In genomic region chr17:33952015-33952414, GRCm38 (mm10) we compare ENCODE assay signal across 7 mouse cellular contexts. TPM values are rescaled to one million over a fixed set of nuclear protein-coding genes. Genes with fewer than 3 reads are reported as not detected.
DNase-seq lines count a peak whose midpoint lies in the region; ATAC-seq and TF ChIP-seq lines count a peak whose summit lies in the region.
"Not testable (repeated sequence)": the region's sequence is repeated elsewhere in the genome, so short reads cannot be mapped to it uniquely, and the experiment has no call there.

No protein-coding gene starts in this region.

- H3K4me2 ChIP-seq in forebrain, embryonic 12.5 days: peak overlapping the region; percentile 77
- H3K4me2 ChIP-seq in heart, embryonic 16.5 days (ENCODE audit: low read depth, low read length): peak overlapping the region; percentile 98
- peak overlapping the region; percentile 95 for H3K4me2 ChIP-seq in intestine, postnatal 0 days (replicated peaks; ENCODE audit: low read depth)
- H3K4me2 ChIP-seq in limb, embryonic 15.5 days: peak overlapping the region; percentile 89
- H3K4me2 ChIP-seq in neural tube, embryonic 14.5 days (ENCODE audit: low read depth, low read length): peak overlapping the region; percentile 95

- not testable (repeated sequence) for H3K4me3 ChIP-seq in bone marrow, adult 2 months (replicated peaks; ENCODE audit: control insufficient read depth, low read depth, low read length); neural tube, embryonic 14.5 days (ENCODE audit: low read depth, low read length)
- H3K4me3 ChIP-seq in forebrain, embryonic 12.5 days (replicated peaks): peak overlapping the region; percentile 48; the same call in 1 of the 2 replicates
- H3K4me3 ChIP-seq in heart, embryonic 16.5 days (ENCODE audit: low read length): peak overlapping the region; percentile 63
- H3K4me3 ChIP-seq in intestine, postnatal 0 days (ENCODE audit: low read depth, low read length): peak overlapping the region; percentile 51; the same call in 1 of the 2 replicates
- H3K4me3 ChIP-seq in limb, embryonic 15.5 days: peak overlapping the region; percentile 51
- peak overlapping the region; percentile 54 for H3K4me3 ChIP-seq in midbrain, embryonic 10.5 days

- H3K9me3 ChIP-seq in forebrain, embryonic 12.5 days; heart, embryonic 16.5 days (replicated peaks; ENCODE audit: control insufficient read depth, low read length); intestine, postnatal 0 days (ENCODE audit: control insufficient read depth); limb, embryonic 15.5 days; midbrain, embryonic 10.5 days (replicated peaks); neural tube, embryonic 14.5 days (ENCODE audit: control insufficient read depth, low read length): not testable (repeated sequence)

- not testable (repeated sequence) for TF ChIP-seq POLR2A in bone marrow, adult 2 months (IDR thresholded peaks at IDR 0.05; ENCODE audit: borderline replicate concordance, control insufficient read depth, low read depth, low read length)

- not testable (repeated sequence) for DNase-seq in midbrain, embryonic 10.5 days (ENCODE audit: low spot score)

- H3K4me1 ChIP-seq in bone marrow, adult 2 months (ENCODE audit: control insufficient read depth, insufficient read depth, low read length); intestine, postnatal 0 days (replicated peaks; ENCODE audit: control insufficient read depth, insufficient read depth, low read length): not testable (repeated sequence)
- H3K4me1 ChIP-seq in forebrain, embryonic 12.5 days: peaks cover 66% of the 10 kb centered on the region
- H3K4me1 ChIP-seq in heart, embryonic 16.5 days (ENCODE audit: control insufficient read depth, insufficient read depth, low read length): peaks cover 52% of the 10 kb centered on the region
- H3K4me1 ChIP-seq in limb, embryonic 15.5 days: peaks cover 67% of the 10 kb centered on the region
- H3K4me1 ChIP-seq in midbrain, embryonic 10.5 days: peaks cover 64% of the 10 kb centered on the region
- H3K4me1 ChIP-seq in neural tube, embryonic 14.5 days (ENCODE audit: control insufficient read depth, insufficient read depth, low read length): peaks cover 44% of the 10 kb centered on the region

- peaks cover 58% of the 10 kb centered on the region for H3K36me3 ChIP-seq in forebrain, embryonic 12.5 days (replicated peaks)
- H3K36me3 ChIP-seq in heart, embryonic 16.5 days (ENCODE audit: control insufficient read depth, insufficient read depth): peaks cover 29% of the 10 kb centered on the region
- peaks cover 20% of the 10 kb centered on the region for H3K36me3 ChIP-seq in intestine, postnatal 0 days (ENCODE audit: control insufficient read depth, insufficient read depth)
- H3K36me3 ChIP-seq in limb, embryonic 15.5 days: peaks cover 55% of the 10 kb centered on the region
- H3K36me3 ChIP-seq in midbrain, embryonic 10.5 days: peaks cover 71% of the 10 kb centered on the region
- peaks cover 17% of the 10 kb centered on the region; the same call in 1 of the 2 replicates for H3K36me3 ChIP-seq in neural tube, embryonic 14.5 days (ENCODE audit: control insufficient read depth, insufficient read depth, low read length)

- ATAC-seq in forebrain, embryonic 12.5 days (ENCODE audit: low FRiP score); heart, embryonic 16.5 days (replicated peaks; ENCODE audit: extremely low read depth, insufficient read depth, low FRiP score); intestine, postnatal 0 days; limb, embryonic 15.5 days (ENCODE audit: insufficient number of reproducible peaks, low FRiP score, low TSS enrichment, low read depth); neural tube, embryonic 14.5 days (ENCODE audit: low read depth): not testable (repeated sequence)

- whole genome bisulfite sequencing in bone marrow, adult 2 months: 80% methylated on average over 13 of the region's 13 CpGs
- WGBS in forebrain, embryonic 12.5 days: 77% methylated on average over 13 of the region's 13 CpGs
- 73% methylated on average over 13 of the region's 13 CpGs for WGBS in heart, embryonic 16.5 days
- WGBS in intestine, postnatal 0 days: 70% methylated on average over 13 of the region's 13 CpGs
- WGBS in limb, embryonic 15.5 days: 76% methylated on average over 13 of the region's 13 CpGs
- 75% methylated on average over 13 of the region's 13 CpGs for WGBS in midbrain, embryonic 10.5 days
- WGBS in neural tube, embryonic 14.5 days: 79% methylated on average over 13 of the region's 13 CpGs

- not testable (repeated sequence) for H3K27me3 ChIP-seq in forebrain, embryonic 12.5 days; heart, embryonic 16.5 days (ENCODE audit: control insufficient read depth, insufficient read depth, low read length); intestine, postnatal 0 days (replicated peaks; ENCODE audit: control insufficient read depth, insufficient read depth, low read length); limb, embryonic 15.5 days; midbrain, embryonic 10.5 days (ENCODE audit: low read depth, poor library complexity, severe bottlenecking); neural tube, embryonic 14.5 days (ENCODE audit: control insufficient read depth, insufficient read depth, low read length)

- 0 out of 2 replicates have a peak overlapping the region, but pooled peaks have one; percentile 11 for H3K27ac ChIP-seq in bone marrow, adult 2 months (ENCODE audit: control insufficient read depth, insufficient read depth, low read depth, low read length, poor library complexity)
- H3K27ac ChIP-seq in forebrain, embryonic 12.5 days: peak overlapping the region; percentile 87; the same call in 1 of the 2 replicates
- not testable (repeated sequence) for H3K27ac ChIP-seq in heart, embryonic 16.5 days (ENCODE audit: low read length); midbrain, embryonic 10.5 days (replicated peaks); neural tube, embryonic 14.5 days (ENCODE audit: low read depth, low read length)
- H3K27ac ChIP-seq in intestine, postnatal 0 days (ENCODE audit: low read depth, low read length): peak overlapping the region; percentile 5; the same call in 1 of the 2 replicates
- peak overlapping the region; percentile 92 for H3K27ac ChIP-seq in limb, embryonic 15.5 days

- TF ChIP-seq CTCF in bone marrow, adult 2 months (IDR thresholded peaks at IDR 0.05; ENCODE audit: control insufficient read depth, insufficient read depth, low read length); intestine, postnatal 0 days (IDR thresholded peaks at IDR 0.05; ENCODE audit: low read depth): not testable (repeated sequence)

- peak overlapping the region; percentile 68 for H3K9ac ChIP-seq in forebrain, embryonic 12.5 days
- peak overlapping the region; percentile 78 for H3K9ac ChIP-seq in heart, embryonic 16.5 days (ENCODE audit: low read length)
- H3K9ac ChIP-seq in intestine, postnatal 0 days (ENCODE audit: low read depth, low read length); limb, embryonic 15.5 days: not testable (repeated sequence)
- H3K9ac ChIP-seq in neural tube, embryonic 14.5 days (replicated peaks; ENCODE audit: low read depth, low read length): peak overlapping the region; percentile 72; the same call in 1 of the 2 replicates

RNA-seq across cellular contexts. Expression of gene B3galt4, which starts 0.7 kb away (rescaled TPM):
- 1.9 and 4.1 TPM in 2 replicates for polyA plus RNA-seq in bone marrow, adult 2 months (2011; ENCODE audit: insufficient read depth, insufficient read length, low replicate concordance, missing spikeins)
- 5.0 and 7.1 TPM in 2 replicates for polyA plus RNA-seq in forebrain, embryonic 12.5 days (2016; fragmentation: Nextera tagmentation; extraction: Ambion mirVana)
- polyA plus RNA-seq in heart, embryonic 16.5 days (2015; fragmentation: Nextera tagmentation; extraction: Ambion mirVana): 5.7 and 5.8 TPM in 2 replicates
- 14.0 and 15.0 TPM in 2 replicates for polyA plus RNA-seq in intestine, postnatal 0 days (2015; fragmentation: Nextera tagmentation; extraction: Ambion mirVana)
- 5.9 and 8.3 TPM in 2 replicates for polyA plus RNA-seq in limb, embryonic 15.5 days (2015; fragmentation: Nextera tagmentation; extraction: Ambion mirVana)
- 4.1 and 6.4 TPM in 2 replicates for polyA plus RNA-seq in midbrain, embryonic 10.5 days (2016; fragmentation: Nextera tagmentation; extraction: Ambion mirVana)
- polyA plus RNA-seq in neural tube, embryonic 14.5 days (2014; fragmentation: Nextera tagmentation; extraction: Ambion mirVana): 6.2 and 8.9 TPM in 2 replicates

RNA-seq across cellular contexts. Expression of gene Vps52, which starts 3.6 kb away (rescaled TPM):
- polyA plus RNA-seq in bone marrow, adult 2 months (2011; ENCODE audit: insufficient read depth, insufficient read length, low replicate concordance, missing spikeins): 13.7 and 23.1 TPM in 2 replicates
- 58.4 and 63.5 TPM in 2 replicates for polyA plus RNA-seq in forebrain, embryonic 12.5 days (2016; fragmentation: Nextera tagmentation; extraction: Ambion mirVana)
- 39.7 and 42.5 TPM in 2 replicates for polyA plus RNA-seq in heart, embryonic 16.5 days (2015; fragmentation: Nextera tagmentation; extraction: Ambion mirVana)
- 23.5 and 25.5 TPM in 2 replicates for polyA plus RNA-seq in intestine, postnatal 0 days (2015; fragmentation: Nextera tagmentation; extraction: Ambion mirVana)
- 46.5 and 50.4 TPM in 2 replicates for polyA plus RNA-seq in limb, embryonic 15.5 days (2015; fragmentation: Nextera tagmentation; extraction: Ambion mirVana)
- polyA plus RNA-seq in midbrain, embryonic 10.5 days (2016; fragmentation: Nextera tagmentation; extraction: Ambion mirVana): 53.5 and 61.0 TPM in 2 replicates
- polyA plus RNA-seq in neural tube, embryonic 14.5 days (2014; fragmentation: Nextera tagmentation; extraction: Ambion mirVana): 57.9 and 59.9 TPM in 2 replicates

RNA-seq across cellular contexts. Expression of gene Rps18, which starts 3.8 kb away (rescaled TPM):
- polyA plus RNA-seq in bone marrow, adult 2 months (2011; ENCODE audit: insufficient read depth, insufficient read length, low replicate concordance, missing spikeins): 1,108 and 1,335 TPM in 2 replicates
- 934 and 1,034 TPM in 2 replicates for polyA plus RNA-seq in forebrain, embryonic 12.5 days (2016; fragmentation: Nextera tagmentation; extraction: Ambion mirVana)
- 873 and 901 TPM in 2 replicates for polyA plus RNA-seq in heart, embryonic 16.5 days (2015; fragmentation: Nextera tagmentation; extraction: Ambion mirVana)
- polyA plus RNA-seq in intestine, postnatal 0 days (2015; fragmentation: Nextera tagmentation; extraction: Ambion mirVana): 1,060 and 1,067 TPM in 2 replicates
- polyA plus RNA-seq in limb, embryonic 15.5 days (2015; fragmentation: Nextera tagmentation; extraction: Ambion mirVana): 1,572 and 1,837 TPM in 2 replicates
- 1,339 and 1,576 TPM in 2 replicates for polyA plus RNA-seq in midbrain, embryonic 10.5 days (2016; fragmentation: Nextera tagmentation; extraction: Ambion mirVana)
- polyA plus RNA-seq in neural tube, embryonic 14.5 days (2014; fragmentation: Nextera tagmentation; extraction: Ambion mirVana): 825 and 874 TPM in 2 replicates

RNA-seq across cellular contexts. Expression of gene Wdr46, which starts 11.6 kb away (rescaled TPM):
- 20.4 and 21.4 TPM in 2 replicates for polyA plus RNA-seq in bone marrow, adult 2 months (2011; ENCODE audit: insufficient read depth, insufficient read length, low replicate concordance, missing spikeins)
- polyA plus RNA-seq in forebrain, embryonic 12.5 days (2016; fragmentation: Nextera tagmentation; extraction: Ambion mirVana): 40.1 and 41.9 TPM in 2 replicates
- polyA plus RNA-seq in heart, embryonic 16.5 days (2015; fragmentation: Nextera tagmentation; extraction: Ambion mirVana): 19.3 and 20.5 TPM in 2 replicates
- polyA plus RNA-seq in intestine, postnatal 0 days (2015; fragmentation: Nextera tagmentation; extraction: Ambion mirVana): 10.6 and 11.2 TPM in 2 replicates
- 31.4 and 36.0 TPM in 2 replicates for polyA plus RNA-seq in limb, embryonic 15.5 days (2015; fragmentation: Nextera tagmentation; extraction: Ambion mirVana)
- polyA plus RNA-seq in midbrain, embryonic 10.5 days (2016; fragmentation: Nextera tagmentation; extraction: Ambion mirVana): 47.8 and 52.5 TPM in 2 replicates
- polyA plus RNA-seq in neural tube, embryonic 14.5 days (2014; fragmentation: Nextera tagmentation; extraction: Ambion mirVana): 18.9 TPM in 2 replicates

RNA-seq across cellular contexts. Expression of gene Pfdn6, which starts 11.9 kb away (rescaled TPM):
- polyA plus RNA-seq in bone marrow, adult 2 months (2011; ENCODE audit: insufficient read depth, insufficient read length, low replicate concordance, missing spikeins): 75.9 and 89.6 TPM in 2 replicates
- polyA plus RNA-seq in forebrain, embryonic 12.5 days (2016; fragmentation: Nextera tagmentation; extraction: Ambion mirVana): 198 and 201 TPM in 2 replicates
- 125 and 133 TPM in 2 replicates for polyA plus RNA-seq in heart, embryonic 16.5 days (2015; fragmentation: Nextera tagmentation; extraction: Ambion mirVana)
- polyA plus RNA-seq in intestine, postnatal 0 days (2015; fragmentation: Nextera tagmentation; extraction: Ambion mirVana): 111 and 116 TPM in 2 replicates
- polyA plus RNA-seq in limb, embryonic 15.5 days (2015; fragmentation: Nextera tagmentation; extraction: Ambion mirVana): 132 and 139 TPM in 2 replicates
- 214 and 240 TPM in 2 replicates for polyA plus RNA-seq in midbrain, embryonic 10.5 days (2016; fragmentation: Nextera tagmentation; extraction: Ambion mirVana)
- 168 TPM in 2 replicates for polyA plus RNA-seq in neural tube, embryonic 14.5 days (2014; fragmentation: Nextera tagmentation; extraction: Ambion mirVana)
